Mouse (Mus musculus) CD4-positive, CD25-positive, alpha-beta regulatory T cell, adult 4 months (primary cell): ENCODE measurements around the gene Rundc1. TPM values are rescaled to one million over a fixed set of nuclear protein-coding genes. Genes with fewer than 3 reads are reported as not detected.
A peak's percentile ranks its signal among the peaks of the same experiment; 100 is the strongest.
"Not testable (repeated sequence)": the region's sequence is repeated elsewhere in the genome, so short reads cannot be mapped to it uniquely, and the experiment has no call there.

Experiments
- ATAC-seq: one replicate; pipeline ENCODE4 v1.8.0; 2017
- polyA plus RNA-seq, 2 experiments: library from polyadenylated mRNA; unstranded; fragments of 100-300 nt; shearing (Covaris generic); gene quantifications; one replicate each; pipeline ENCODE4 v1.2.1; 2017

The Rundc1 gene
- polyA plus RNA-seq, 2 experiments from 2014 or later, result 8.0 to 8.5 TPM

DNA sequence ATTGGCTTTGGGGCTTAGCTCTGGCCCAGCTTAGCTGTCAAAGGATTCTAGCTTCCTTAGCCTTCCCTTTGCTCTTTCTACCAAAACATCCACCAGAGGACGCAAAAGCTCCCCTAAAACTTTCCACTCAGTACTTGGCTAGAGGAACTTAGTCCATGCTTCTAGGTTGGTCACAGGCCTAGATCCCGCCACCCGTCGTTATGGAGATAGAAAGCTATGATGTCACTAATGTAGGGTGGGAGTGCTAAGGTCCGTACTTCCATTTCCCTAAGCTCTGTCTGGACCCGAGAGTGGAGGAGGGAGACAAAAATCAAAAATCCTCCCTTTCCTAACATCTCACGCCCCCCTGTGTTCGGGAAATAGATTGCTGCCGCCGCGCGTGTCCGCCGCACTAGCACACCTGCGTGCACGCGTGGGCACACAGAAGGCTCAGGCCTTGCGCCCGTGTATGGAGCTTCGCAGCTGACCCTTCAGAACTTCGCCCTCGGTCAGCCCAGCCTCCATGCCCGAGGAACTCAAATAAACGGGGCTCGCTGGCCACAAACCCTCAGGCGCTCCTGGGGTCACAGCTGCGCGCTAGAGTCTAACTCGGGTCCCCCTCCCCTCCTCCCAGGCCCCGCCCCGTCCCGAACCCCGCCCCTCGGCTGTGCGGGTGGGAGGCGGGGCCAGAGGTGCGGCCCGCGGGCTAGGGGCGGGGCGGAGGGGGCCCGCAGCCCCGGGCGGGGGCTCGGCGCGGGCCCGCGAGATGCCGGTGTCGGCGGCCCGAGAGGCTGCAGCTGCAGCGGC, 42.8 kb downstream of the Rundc1 start:
- ATAC-seq, result peak; percentile 43

DNA sequence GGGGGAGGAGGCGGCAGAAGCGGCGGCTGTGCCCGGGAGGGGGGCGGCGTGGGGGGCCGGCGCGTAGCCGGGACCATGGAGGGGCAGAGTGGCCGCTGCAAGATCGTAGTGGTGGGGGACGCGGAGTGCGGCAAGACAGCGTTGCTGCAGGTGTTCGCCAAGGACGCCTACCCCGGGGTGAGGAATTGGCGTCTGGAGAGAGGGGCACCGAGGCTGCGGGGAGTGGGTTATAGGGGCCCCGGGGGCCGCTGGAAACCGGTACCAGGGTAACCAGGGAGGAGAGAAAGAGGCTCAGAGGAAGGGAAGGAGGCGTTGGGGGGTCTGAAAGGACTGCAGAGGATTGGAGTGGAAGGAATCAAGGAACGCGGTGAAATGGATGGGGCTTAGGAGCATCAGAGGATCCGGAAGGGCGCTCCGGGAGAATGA, 43.4 kb downstream of the Rundc1 start:
- no peak for ATAC-seq

DNA sequence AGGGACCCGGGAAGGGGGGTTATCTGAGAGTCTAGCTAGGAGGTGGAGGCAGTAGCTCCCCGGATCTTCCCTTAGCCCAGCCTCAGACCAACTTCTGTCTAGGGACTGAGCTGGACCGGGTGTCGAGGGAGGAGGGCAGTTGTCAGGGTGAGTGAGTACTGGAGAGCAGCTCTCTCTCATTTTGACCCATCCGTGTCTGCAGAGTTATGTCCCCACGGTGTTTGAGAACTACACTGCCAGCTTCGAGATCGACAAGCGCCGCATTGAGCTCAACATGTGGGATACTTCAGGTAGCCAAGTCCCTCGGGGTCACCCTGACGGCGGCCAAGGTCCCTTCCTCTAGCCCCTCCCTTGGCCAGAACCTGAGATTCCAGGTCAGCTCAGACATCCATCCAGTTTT, 43.8 kb downstream of the Rundc1 start:
- ATAC-seq, result no peak

DNA sequence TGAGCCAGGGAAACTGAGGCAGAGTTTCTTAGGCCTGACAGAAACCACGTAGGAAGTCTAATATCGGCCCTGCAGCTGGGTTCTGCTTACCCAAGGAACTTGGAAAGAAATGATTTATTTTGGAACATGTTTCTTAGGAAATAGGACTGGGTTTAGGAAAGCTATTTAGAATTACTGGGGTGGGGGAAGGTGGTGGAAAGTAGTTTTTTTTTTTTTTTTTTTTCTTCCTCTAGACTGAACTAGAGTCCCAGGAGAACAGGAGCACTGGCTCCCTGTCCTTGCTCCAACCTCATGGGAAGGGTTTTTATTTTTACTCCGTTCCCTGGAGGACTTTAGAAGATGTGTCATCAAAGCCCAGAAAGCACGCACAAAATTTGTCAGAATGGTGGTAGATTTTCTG, 44.3 kb downstream of the Rundc1 start:
- ATAC-seq, result no peak

DNA sequence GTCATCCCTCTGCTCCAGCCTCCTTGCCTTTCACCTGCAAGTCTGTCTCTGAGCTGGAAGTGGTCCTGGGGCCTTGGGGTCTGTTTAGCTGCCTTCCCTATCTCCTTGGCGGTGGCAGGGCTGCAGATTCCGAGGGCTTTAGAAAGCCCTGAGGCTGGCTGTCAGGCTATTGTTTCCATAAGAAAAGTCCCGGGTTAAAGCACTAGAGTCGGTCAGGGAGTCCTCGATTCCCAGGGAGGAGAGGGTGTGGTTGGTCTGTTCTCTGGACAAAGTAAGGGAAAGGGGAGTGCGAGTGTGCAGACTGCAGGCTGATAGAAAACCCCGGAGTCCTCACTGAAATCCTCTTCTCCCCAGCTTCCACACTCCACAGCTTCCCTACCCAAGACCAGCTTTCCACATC, 45.3 kb downstream of the Rundc1 start:
- ATAC-seq, result no peak

DNA sequence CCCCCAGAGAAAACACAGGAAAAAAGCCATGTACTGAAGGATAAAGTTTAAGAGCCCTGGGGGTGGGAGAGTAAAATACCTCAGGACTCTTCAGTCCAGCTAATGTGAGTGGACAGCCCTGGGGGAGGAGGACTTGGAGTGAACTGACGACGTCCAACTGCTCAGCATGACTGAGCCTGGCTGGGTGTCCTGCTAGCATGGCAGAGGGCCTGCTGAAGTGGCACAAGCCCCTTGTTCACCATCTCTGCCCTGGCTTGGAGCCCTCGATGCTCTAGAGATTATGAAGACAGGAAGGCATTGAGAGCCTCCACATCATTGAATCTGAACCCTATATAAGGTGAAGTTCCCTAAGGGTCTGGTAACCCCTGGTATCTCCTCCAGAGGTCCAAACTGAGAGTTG, 47.0 kb downstream of the Rundc1 start:
- no peak for ATAC-seq

DNA sequence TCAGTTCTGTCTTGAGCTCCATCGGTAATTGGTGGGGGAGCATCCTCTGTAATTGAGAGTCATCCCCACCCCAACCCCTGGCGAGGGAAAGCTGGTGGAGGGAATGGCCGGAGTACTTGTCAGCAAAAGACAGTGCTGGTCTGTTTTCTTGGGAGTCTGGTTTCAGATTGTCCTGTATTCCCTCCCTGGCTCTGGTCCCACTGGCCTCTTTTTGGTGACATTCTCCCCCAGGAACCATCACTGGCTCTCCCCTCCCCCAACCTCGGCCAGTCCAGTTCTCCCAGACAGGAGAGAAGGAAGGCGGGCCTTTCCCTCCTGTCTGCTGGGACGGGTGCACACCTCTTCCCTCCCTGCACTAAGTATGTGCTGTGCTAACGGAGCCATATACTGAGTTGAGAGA, 47.5 kb downstream of the Rundc1 start:
- ATAC-seq, result no peak

DNA sequence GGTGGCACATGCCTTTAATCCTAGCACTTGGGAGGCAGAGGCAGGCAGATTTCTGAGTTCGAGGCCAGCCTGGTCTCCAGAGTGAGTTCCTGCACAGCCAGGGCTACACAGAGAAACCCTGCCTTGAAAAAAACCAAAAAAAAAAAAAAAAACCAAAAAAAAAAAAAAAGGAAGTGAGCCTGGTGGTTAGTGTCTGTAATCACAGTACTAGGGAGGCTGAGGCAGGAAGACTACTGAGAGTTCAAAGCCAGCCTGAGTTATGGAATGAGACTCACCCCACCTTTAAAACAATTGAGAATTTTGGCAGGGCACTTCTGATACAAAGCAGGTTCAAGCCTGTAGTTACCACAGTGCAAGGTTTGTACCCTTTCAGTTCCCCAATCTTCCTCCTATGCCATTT, 48.8 kb downstream of the Rundc1 start:
- ATAC-seq, result not testable (repeated sequence)

DNA sequence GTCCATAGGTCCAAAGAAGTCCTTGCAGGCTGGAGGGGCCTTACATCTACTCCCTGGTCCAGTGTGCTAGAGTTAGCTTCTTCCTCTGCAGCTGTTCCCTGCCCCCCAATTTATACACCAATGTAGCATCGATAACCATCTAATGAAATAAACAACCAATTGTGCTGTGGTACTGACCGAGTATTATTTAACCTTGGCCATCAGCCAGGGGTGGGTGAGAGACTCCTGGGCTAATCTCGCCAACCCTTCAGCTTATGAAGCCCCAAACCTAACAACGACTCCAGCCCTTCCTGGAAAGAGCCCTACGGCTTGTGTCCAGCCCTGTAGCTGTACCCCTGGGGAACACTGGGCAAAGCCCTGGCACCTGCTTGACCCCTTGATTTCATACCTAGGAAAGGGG, 49.4 kb downstream of the Rundc1 start:
- no peak for ATAC-seq

DNA sequence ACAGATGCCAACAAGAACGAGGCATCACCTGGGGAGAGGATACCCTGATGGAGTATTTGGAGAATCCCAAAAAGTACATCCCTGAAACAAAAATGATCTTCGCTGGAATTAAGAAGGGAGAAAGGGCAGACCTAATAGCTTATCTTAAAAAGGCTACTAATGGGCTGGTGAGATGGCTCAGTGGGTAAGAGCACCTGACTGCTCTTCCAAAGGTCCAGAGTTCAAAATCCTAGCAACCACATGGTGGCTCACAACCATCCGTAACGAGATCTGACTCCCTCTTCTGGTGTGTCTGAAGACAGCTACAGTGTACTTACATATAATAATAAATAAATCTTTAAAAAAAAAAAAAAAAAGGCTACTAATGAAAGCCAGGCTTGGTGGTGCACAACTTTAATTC, 51.5 kb downstream of the Rundc1 start:
- ATAC-seq, result not testable (repeated sequence)

DNA sequence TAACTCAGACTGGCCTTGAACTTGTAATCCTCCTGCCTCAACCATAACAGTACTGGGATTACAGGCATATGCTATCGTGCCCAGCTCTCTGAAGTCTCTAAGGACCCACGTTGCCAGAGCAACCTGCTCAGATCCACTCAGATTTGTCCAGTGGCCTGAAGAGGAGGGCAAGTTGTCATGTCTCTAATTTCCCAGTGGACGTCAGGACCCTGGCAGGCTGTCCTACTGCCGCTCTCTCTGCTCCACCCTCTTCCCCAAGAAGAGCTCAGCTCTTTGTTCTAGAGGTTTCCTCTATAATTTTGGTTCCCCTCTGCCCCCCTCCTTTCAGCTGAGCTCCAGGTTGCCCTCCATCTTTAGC, 52.3 kb downstream of the Rundc1 start:
- ATAC-seq, result no peak

DNA sequence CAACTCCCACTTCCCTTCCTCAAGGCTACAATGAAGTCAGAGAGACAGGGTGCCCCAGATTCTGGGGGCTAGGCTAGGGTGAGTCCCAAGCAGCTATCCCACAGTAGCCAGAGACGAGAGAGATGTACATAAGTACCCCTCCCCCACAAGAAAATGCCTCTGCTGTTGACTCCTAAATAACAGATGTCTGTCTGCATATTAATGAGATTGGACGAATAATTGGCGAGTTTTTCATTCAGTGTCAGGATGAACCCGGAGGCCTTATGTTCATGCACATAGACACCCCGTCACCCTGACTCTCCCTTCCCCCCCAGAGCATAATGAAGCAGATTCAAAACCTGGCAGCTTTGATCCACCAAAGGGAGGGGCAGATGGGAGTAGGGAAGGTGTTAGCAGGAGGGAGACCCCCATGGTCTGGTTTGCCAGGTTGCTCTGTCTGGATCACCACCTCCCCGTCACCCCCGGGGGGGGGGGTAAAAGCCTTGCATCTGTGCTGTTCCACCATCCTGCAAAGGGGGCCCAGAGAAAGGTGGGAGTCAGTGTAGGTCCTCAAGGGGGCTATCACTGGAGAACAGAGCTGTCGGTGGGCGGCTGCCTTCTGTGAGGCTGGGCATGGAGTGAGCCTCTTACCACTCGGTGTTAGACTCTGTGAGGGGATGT, 52.8 kb downstream of the Rundc1 start:
- no peak for ATAC-seq

DNA sequence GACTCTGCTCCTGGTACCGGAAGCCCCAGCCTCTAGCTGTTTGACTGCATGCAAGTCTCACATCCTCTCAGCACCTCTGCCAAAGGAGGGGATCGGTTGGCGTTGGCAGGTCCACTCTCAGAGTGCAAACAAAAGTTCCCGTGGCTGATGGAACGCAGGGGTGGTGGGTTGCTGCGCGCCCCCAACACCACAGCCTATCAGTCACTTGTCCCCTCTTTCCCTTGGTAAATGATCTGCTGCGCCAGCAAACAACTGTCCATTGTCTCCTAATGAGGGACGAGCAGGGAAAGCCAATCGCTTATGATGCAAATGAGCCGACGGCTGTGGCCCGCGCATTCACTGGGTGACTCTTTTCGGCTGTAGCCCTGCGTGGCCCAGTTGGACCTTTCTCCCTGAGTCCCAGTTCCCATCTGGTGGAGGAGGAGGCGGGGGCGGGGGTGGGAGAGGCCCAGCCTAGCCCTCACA, 54.3 kb downstream of the Rundc1 start:
- no peak for ATAC-seq

DNA sequence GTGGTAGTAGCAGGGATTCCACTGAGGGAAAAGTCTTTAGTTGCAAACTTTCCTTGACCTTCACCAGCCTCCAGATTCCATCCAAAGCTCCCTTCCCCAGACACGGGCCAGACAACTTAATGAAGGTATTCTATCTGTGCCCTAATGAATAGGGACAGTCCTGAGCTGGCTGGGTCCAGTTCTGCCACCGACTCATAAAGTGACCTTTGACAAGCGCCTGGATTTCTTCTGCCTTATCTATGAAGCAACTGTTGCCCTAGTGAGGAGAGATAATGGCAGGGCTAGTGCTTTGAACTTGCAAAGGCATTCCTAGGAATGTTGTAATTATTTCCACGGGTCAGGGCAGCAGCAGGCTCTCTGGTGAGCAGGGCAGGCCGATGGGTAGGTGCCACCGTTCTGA, 56.0 kb downstream of the Rundc1 start:
- ATAC-seq, result no peak

DNA sequence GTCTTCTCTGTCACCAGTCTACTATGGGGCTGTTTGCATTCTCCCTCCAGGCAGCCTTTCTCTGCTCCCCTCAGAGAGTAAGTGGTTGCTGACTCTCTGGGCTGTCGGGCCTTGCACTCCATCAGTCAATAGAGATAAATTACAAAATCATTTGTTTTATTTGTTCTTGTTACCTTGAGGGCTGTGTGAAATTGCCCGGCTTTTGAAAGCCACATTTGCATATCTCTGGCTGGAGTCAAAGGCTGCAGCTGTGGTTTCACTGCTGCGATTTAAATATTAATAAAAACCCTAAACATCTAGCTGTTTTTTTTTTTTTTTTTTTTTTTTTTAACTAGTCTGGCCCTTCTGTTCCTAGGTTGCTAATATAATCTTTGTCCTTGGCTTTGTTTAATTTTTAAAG, 58.9 kb downstream of the Rundc1 start:
- ATAC-seq, result no peak

DNA sequence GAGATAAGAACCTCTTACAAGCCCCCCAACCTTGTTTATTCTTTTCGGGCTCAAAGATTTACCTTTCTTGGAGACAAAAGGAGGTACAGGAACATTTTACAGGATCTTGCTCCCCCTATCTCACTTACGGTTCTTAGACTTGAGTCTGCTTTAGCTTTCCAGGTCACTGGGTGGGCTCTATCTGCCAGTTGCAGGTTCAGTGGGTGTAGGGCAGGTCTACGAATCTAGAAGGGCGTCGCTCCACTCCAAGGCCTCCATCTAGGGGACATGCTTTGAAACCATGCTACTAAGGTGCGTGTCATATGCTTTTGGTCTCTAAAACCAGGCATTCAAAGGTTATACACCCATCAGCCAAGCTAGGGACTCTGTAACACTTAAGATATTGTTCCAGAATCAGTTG, 59.4 kb downstream of the Rundc1 start:
- no peak for ATAC-seq

DNA sequence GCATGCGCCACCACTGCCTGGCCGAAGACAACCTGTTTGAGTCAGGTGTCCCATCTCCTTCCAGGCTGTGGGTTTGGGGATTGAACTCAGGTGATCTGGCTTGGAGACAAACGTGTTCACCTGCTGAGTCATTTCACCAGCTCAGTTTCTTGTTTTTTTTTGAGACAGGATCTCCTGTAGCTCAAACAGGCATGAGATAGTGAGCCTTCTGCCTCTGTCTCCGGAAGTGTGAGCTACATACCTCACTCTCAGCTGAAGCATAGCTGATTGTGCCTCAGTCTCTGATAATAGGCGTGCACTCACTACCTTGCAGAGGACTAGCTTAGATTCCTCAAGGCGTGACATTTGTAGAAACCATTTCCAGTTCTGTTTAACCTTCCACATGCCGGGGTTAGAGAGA, 59.9 kb downstream of the Rundc1 start:
- no peak for ATAC-seq

Other genes starting within 250 kb of the Rundc1 start
- 1 to 10 TPM in 1 of 2 experiments, under 1 TPM in 1; 0.36 to 2.0 TPM for gene Ccr10, start 249.6 kb upstream of the Rundc1 start, polyA plus RNA-seq
- gene Ezh1, start 198.6 kb upstream of the Rundc1 start, polyA plus RNA-seq, result 10 to 100 TPM; 57.3 to 85.6 TPM
- not detected for gene Ramp2, start 179.1 kb upstream of the Rundc1 start, polyA plus RNA-seq
- gene Vps25, start 171.4 kb upstream of the Rundc1 start, polyA plus RNA-seq, result 100 to 1,000 TPM; 132 to 144 TPM
- 1 to 10 TPM in 1 of 2 experiments, under 1 TPM in 1; 0.91 to 1.4 TPM for gene Wnk4, start 164.5 kb upstream of the Rundc1 start, polyA plus RNA-seq
- under 1 TPM in 1 of 2 experiments, not detected in 1; 0.97 TPM for gene Cntd1, start 146.1 kb upstream of the Rundc1 start, polyA plus RNA-seq
- gene Coa3, start 146.0 kb upstream of the Rundc1 start, polyA plus RNA-seq, result 100 to 1,000 TPM; 132 to 135 TPM
- gene Becn1, start 122.8 kb upstream of the Rundc1 start, polyA plus RNA-seq, result 10 to 100 TPM; 68.1 to 99.6 TPM
- gene Psme3, start 108.9 kb upstream of the Rundc1 start, polyA plus RNA-seq, result 10 to 100 TPM; 29.8 to 30.0 TPM
- 1 to 10 TPM; 2.3 to 3.0 TPM for gene Aoc2, start 100.0 kb upstream of the Rundc1 start, polyA plus RNA-seq
- not detected for gene Aoc3, start 94.5 kb upstream of the Rundc1 start, polyA plus RNA-seq
- gene G6pc, start 57.5 kb upstream of the Rundc1 start, polyA plus RNA-seq, result not detected
- gene Aarsd1, start 7.5 kb upstream of the Rundc1 start, polyA plus RNA-seq, result 10 to 100 TPM; 36.2 to 41.6 TPM
- 1 to 10 TPM; 1.3 to 1.8 TPM for gene Gm27029, start 289 bp upstream of the Rundc1 start, polyA plus RNA-seq
- 1 to 10 TPM; 1.7 to 2.1 TPM for gene Ptges3l, start 248 bp downstream of the Rundc1 start, polyA plus RNA-seq
- 100 to 1,000 TPM; 407 to 740 TPM for gene Rpl27, start 17.2 kb downstream of the Rundc1 start, polyA plus RNA-seq
- 100 to 1,000 TPM; 174 to 204 TPM for gene Ifi35, start 23.3 kb downstream of the Rundc1 start, polyA plus RNA-seq
- under 1 TPM in 1 of 2 experiments, not detected in 1; 0.23 TPM for gene Rnd2, start 39.9 kb downstream of the Rundc1 start, polyA plus RNA-seq
- 1 to 10 TPM; 1.1 to 1.5 TPM for gene Vat1, start 41.1 kb downstream of the Rundc1 start, polyA plus RNA-seq
- 1 to 10 TPM; 3.5 to 4.1 TPM for gene Brca1, start 126.9 kb downstream of the Rundc1 start, polyA plus RNA-seq
- 10 to 100 TPM; 70.0 to 88.4 TPM for gene Nbr1, start 127.1 kb downstream of the Rundc1 start, polyA plus RNA-seq
- gene Tmem106a, start 157.2 kb downstream of the Rundc1 start, polyA plus RNA-seq, result 10 to 100 TPM; 10.8 to 15.2 TPM
- not detected for gene Gm11634, start 174.2 kb downstream of the Rundc1 start, polyA plus RNA-seq
- gene Rdm1, start 202.1 kb downstream of the Rundc1 start, polyA plus RNA-seq, result 10 to 100 TPM; 86.2 to 93.4 TPM
- not detected for gene Arl4d, start 240.5 kb downstream of the Rundc1 start, polyA plus RNA-seq